Mouse (Mus musculus) embryonic fibroblast, embryonic 13.5 days (primary cell): Measurements from ENCODE around the gene Eif2d.

Source experiments
- CTCF ChIP-seq: IDR thresholded peaks from 2 replicates; pipeline ENCODE4 v1.5.1; 2011; ENCODE audit warnings: mild to moderate bottlenecking, control low read depth, low read length, moderate library complexity, borderline replicate concordance; ENCODE audit not compliant: insufficient read depth
- POLR2A ChIP-seq: IDR thresholded peaks from 2 replicates; pipeline ENCODE4 v1.6.1; 2011; ENCODE audit warnings: low read depth, mild to moderate bottlenecking, control low read depth, low read length, moderate library complexity

- no peak for TF ChIP-seq POLR2A
- no peak for TF ChIP-seq CTCF
Observed at GRCm38 (mm10) chr1:131139102-131140095, 13.6 kb upstream of the Eif2d start.
